Mouse (Mus musculus): ENCODE data around the gene Pfn3. TPM values are rescaled to one million over a fixed set of nuclear protein-coding genes. Genes with fewer than 3 reads are reported as not detected.

Pfn3 gene
- polyA plus RNA-seq (2015; fragmentation: Nextera tagmentation; extraction: Ambion mirVana) = 0.63 TPM in 1 of 2 replicates, not detected in the other

- Histone ChIP-seq H3K9ac (replicated peaks) (peak within 1 kb of the TSS; percentile 44), H3K4me1 (peaks cover 14% of the 10 kb centered on the region), H3K36me3 (no peaks in the 10 kb centered on the region), H3K4me2 (replicated peaks) (peak within 1 kb of the TSS; percentile 53), H3K27me3 (peaks cover 10% of the 10 kb centered on the region), H3K27ac (replicated peaks) (no peak within 1 kb of the TSS), H3K4me3 (peak within 1 kb of the TSS; percentile 39), H3K9me3 (no peaks in the 10 kb centered on the region)
- peak; percentile 70 for ATAC-seq (replicated peaks)
- WGBS = 7% methylated on average over 41 of the region's 41 CpGs
Measured at GRCm38 (mm10) chr13:55414743-55415380, at the start of gene Pfn3. TSS of gene Pfn3 (minus strand) at chr13:55415232.

DNA sequence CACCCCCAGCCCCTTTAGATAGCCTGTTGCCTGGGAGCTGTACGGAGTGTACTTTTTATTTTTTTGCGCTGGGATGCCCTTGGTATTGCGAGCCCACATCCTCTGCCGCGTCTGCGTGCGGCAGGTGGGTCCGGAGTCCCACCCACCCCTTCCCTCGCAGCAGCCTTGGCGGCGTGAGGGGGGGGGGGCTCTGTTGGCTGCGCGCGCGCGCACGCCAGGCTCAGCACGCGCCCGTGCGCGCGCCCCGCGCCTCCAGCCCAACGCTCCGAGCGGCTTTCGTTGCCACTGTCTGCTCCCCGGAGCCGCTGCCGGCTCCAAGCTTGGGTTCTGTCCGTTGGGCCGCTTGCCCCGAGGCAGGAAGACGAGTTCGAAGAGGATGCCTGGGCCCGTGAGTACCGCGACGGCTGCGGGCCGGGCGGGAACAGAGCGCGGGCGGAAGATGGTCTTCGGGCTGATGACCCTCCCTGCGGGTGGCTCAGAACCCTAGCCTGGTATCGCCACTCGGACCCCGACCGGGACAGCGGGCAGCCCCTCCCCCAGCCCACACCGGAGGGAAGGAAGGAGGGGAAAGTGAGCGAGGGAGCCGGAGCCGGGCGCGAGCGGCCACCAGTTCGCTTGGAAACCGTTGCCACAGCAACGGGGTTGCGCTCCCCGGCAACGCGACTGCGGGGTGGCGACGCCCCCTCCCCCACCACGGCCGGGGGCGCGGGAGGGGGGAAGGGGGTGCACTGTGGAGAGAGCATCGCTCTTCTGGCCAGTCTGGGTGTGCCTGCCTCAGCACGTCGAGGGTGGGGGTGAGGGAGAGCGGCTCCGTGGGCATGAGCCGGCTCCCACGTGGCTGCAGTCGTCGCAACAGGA is 49.2 kb upstream of the Pfn3 start, which contains the start of gene Prr7:
TSS of gene Prr7 (plus strand) at position 241 of the 858 bp plus-strand sequence.
- H3K27me3 ChIP-seq = no peaks in the 10 kb centered on the region
- WGBS = under 1% methylated on average over 83 of the region's 84 CpGs
- H3K9ac ChIP-seq (replicated peaks) = peak within 1 kb of the TSS; percentile 89
- peaks cover 50% of the 10 kb centered on the region for H3K4me1 ChIP-seq
- H3K36me3 ChIP-seq = peaks cover 13% of the 10 kb centered on the region
- peak within 1 kb of the TSS; percentile 97 for H3K27ac ChIP-seq (replicated peaks)
- H3K4me2 ChIP-seq (replicated peaks) = peak within 1 kb of the TSS; percentile 84
- peak; percentile 77 for ATAC-seq (replicated peaks)
- peak within 1 kb of the TSS; percentile 81 for H3K4me3 ChIP-seq
- H3K9me3 ChIP-seq = no peaks in the 10 kb centered on the region

DNA sequence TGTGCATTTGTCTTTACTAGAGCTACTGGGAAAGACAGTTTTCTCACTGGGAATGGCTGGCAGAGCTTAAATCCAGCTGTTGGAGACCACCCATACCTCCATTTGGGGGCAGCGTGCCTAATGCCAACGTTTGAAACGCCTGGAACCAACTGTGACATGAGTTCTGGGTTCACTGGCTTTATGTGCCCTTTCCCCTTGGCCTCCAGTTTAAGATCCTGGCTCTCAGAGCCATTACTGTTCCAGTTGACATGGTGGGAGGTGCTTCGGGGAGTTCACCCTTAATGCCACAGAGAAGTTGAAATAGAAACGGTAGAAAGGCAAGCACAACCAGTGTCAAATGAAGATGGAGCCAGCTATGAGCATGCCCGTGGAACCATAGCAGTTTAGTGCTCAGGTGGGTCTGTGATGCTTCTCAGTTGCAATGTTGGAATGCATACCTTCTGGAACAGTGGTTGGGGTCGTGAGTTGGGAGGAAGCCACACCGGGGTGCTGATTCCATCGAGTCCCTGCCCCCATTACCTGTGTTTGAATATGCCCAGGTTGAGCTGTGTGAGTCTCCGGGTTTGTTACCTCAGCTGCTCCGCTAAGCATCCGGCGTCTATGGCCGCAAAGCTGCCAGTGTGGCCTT is 48.5 kb upstream of the Pfn3 start:
- Histone ChIP-seq H3K27ac (replicated peaks) (peak overlapping the region; percentile 97), H3K27me3 (no peaks in the 10 kb centered on the region), H3K36me3 (peaks cover 20% of the 10 kb centered on the region), H3K9ac (replicated peaks) (peak overlapping the region; percentile 89), H3K9me3 (no peaks in the 10 kb centered on the region), H3K4me1 (peaks cover 42% of the 10 kb centered on the region), H3K4me3 (peak overlapping the region; percentile 81), H3K4me2 (replicated peaks) (peak overlapping the region; percentile 84)
- 8% methylated on average over 14 of the region's 14 CpGs for WGBS
- no peak; the same call in 1 of the 2 replicates for ATAC-seq (replicated peaks)

- Histone ChIP-seq H3K9ac (replicated peaks) (no peak overlapping the region), H3K4me1 (peaks cover 37% of the 10 kb centered on the region), H3K9me3 (no peaks in the 10 kb centered on the region), H3K27me3 (no peaks in the 10 kb centered on the region), H3K4me2 (replicated peaks) (no peak overlapping the region), H3K36me3 (peaks cover 24% of the 10 kb centered on the region), H3K27ac (replicated peaks) (peak overlapping the region; percentile 97; the same call in 1 of the 2 replicates), H3K4me3 (peak overlapping the region; percentile 81; the same call in 1 of the 2 replicates)
- WGBS = 46% methylated on average over 2 of the region's 2 CpGs
- ATAC-seq (replicated peaks) = no peak
Measured at GRCm38 (mm10) chr13:55462965-55463364, 47.9 kb upstream of the Pfn3 start.

DNA sequence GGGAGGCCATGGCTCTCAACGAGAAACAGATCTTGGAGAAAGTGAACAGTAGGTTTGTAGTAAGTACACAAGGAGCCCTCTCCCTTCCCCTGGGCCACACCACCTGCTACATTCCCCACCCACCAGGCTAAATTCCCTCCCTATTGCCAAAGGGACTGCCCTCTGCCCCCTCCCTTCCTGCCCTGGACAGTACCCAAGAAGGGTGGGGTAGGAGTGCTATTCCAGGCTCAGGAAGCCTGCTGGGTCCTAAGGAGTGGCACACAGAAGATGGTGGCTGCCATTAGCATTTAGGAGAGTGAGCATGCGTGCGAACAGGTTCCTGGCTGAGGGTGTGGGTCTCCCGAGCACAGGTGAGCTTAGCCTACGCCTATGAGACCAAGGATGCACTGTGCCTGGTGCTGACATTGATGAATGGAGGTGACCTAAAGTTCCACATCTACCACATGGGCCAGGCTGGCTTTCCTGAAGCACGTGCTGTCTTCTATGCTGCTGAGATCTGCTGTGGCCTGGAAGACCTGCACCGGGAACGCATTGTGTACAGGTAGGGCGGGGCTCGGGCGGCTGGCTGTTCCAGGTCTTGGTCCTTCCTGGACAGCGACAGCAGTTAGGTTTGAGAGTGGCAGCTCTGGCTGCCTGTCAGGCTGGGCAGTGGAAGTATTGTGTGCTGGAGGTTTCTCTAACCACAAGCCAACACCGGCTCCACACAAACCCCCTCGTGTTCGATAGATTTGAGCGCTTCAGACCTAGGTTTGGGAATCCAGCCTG is 36.9 kb upstream of the Pfn3 start:
- H3K4me3 ChIP-seq = no peak overlapping the region
- peaks cover 8% of the 10 kb centered on the region for H3K4me1 ChIP-seq
- no peaks in the 10 kb centered on the region for H3K27me3 ChIP-seq
- H3K4me2 ChIP-seq (replicated peaks) = no peak overlapping the region
- WGBS = 95% methylated on average over 16 of the region's 16 CpGs
- H3K27ac ChIP-seq (replicated peaks) = no peak overlapping the region
- H3K9ac ChIP-seq (replicated peaks) = no peak overlapping the region
- no peak for ATAC-seq (replicated peaks)
- no peaks in the 10 kb centered on the region for H3K9me3 ChIP-seq
- H3K36me3 ChIP-seq = peaks cover 55% of the 10 kb centered on the region

DNA sequence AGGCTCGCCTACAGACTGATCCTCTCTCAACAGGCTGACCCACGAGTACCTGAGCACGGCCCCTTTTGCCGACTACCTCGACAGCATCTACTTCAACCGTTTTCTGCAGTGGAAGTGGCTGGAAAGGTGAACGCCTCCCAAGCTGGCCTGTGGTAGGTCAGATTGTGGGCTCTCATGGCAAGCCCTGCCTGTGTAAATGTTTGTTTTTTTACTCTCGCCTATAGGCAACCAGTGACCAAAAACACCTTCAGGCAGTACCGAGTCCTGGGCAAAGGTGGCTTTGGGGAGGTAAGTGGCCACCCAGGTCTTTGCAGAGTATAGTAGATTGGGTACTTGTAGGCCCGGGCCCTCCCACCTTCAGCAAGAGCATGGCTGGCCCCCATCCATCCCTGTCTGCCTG is 36.3 kb upstream of the Pfn3 start:
- H3K27me3 ChIP-seq = no peaks in the 10 kb centered on the region
- WGBS = 95% methylated on average over 10 of the region's 10 CpGs
- H3K9me3 ChIP-seq = no peaks in the 10 kb centered on the region
- no peak overlapping the region for H3K4me2 ChIP-seq (replicated peaks)
- H3K4me3 ChIP-seq = no peak overlapping the region
- ATAC-seq (replicated peaks) = no peak
- H3K9ac ChIP-seq (replicated peaks) = no peak overlapping the region
- peaks cover 14% of the 10 kb centered on the region for H3K4me1 ChIP-seq
- H3K27ac ChIP-seq (replicated peaks) = no peak overlapping the region
- H3K36me3 ChIP-seq = peaks cover 54% of the 10 kb centered on the region

GRCm38 (mm10) chr13:55450511-55450980 is 35.5 kb upstream of the Pfn3 start:
- ATAC-seq (replicated peaks) = no peak
- no peaks in the 10 kb centered on the region for H3K27me3 ChIP-seq
- H3K9ac ChIP-seq (replicated peaks) = no peak overlapping the region
- WGBS = 89% methylated on average over 11 of the region's 11 CpGs
- no peak overlapping the region for H3K4me2 ChIP-seq (replicated peaks)
- no peaks in the 10 kb centered on the region for H3K9me3 ChIP-seq
- H3K36me3 ChIP-seq = peaks cover 50% of the 10 kb centered on the region
- no peak overlapping the region for H3K4me3 ChIP-seq
- peaks cover 22% of the 10 kb centered on the region for H3K4me1 ChIP-seq
- no peak overlapping the region for H3K27ac ChIP-seq (replicated peaks)

DNA sequence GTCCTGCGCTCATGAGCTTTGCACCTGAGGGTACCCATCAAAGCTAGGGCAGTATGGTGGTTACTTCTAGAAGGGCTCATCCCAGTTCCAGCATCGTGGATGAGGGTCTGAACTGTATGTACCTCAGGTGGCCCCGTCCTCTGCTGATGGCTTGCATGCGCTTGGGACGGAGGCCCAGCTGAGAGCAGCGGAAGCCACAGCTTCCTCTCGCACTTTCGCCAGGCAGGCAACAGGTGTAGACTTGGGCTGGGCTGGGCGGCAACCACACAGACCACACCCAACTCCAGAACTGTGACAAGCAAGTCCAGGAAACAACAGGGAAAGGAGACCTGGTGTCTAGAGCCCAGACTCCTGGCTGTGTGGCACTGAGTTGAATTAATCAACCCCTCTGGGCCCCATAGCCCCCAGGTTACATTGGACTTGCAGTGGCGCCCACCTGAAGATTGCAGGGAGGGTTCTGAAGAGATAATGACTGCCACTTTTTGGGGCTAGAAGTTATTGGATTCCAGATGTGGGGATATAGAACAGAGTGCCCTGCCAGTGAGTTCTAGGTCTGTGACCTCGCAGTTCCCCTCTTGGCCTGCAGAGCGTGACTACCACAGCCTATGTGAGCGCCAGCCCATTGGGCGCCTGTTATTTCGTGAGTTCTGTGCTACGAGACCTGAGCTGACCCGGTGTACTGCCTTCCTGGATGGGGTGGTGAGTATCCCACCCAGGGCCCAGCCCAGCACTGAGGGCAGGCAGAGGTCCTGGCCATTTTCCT is 34.8 kb upstream of the Pfn3 start:
- Histone ChIP-seq H3K27me3 (no peaks in the 10 kb centered on the region), H3K4me1 (peaks cover 22% of the 10 kb centered on the region), H3K4me2 (replicated peaks) (no peak overlapping the region), H3K4me3 (no peak overlapping the region), H3K36me3 (peaks cover 45% of the 10 kb centered on the region), H3K9ac (replicated peaks) (no peak overlapping the region), H3K9me3 (no peaks in the 10 kb centered on the region), H3K27ac (replicated peaks) (no peak overlapping the region)
- no peak for ATAC-seq (replicated peaks)
- WGBS = 90% methylated on average over 17 of the region's 17 CpGs

GRCm38 (mm10) chr13:55449205-55449604 is 34.2 kb upstream of the Pfn3 start:
- H3K4me3 ChIP-seq = no peak overlapping the region
- H3K27ac ChIP-seq (replicated peaks) = no peak overlapping the region
- no peak overlapping the region for H3K9ac ChIP-seq (replicated peaks)
- no peaks in the 10 kb centered on the region for H3K27me3 ChIP-seq
- H3K4me2 ChIP-seq (replicated peaks) = no peak overlapping the region
- H3K9me3 ChIP-seq = no peaks in the 10 kb centered on the region
- no peak for ATAC-seq (replicated peaks)
- peaks cover 22% of the 10 kb centered on the region for H3K4me1 ChIP-seq
- peaks cover 41% of the 10 kb centered on the region for H3K36me3 ChIP-seq
- WGBS = 91% methylated on average over 9 of the region's 9 CpGs

- ATAC-seq (replicated peaks) = no peak
- WGBS = 91% methylated on average over 5 of the region's 5 CpGs
- H3K4me2 ChIP-seq (replicated peaks) = no peak overlapping the region
- no peak overlapping the region for H3K9ac ChIP-seq (replicated peaks)
- peaks cover 32% of the 10 kb centered on the region for H3K36me3 ChIP-seq
- no peaks in the 10 kb centered on the region for H3K27me3 ChIP-seq
- no peak overlapping the region for H3K4me3 ChIP-seq
- H3K9me3 ChIP-seq = no peaks in the 10 kb centered on the region
- peaks cover 29% of the 10 kb centered on the region for H3K4me1 ChIP-seq
- H3K27ac ChIP-seq (replicated peaks) = no peak overlapping the region
Measured at GRCm38 (mm10) chr13:55448131-55448530, 33.1 kb upstream of the Pfn3 start.

DNA sequence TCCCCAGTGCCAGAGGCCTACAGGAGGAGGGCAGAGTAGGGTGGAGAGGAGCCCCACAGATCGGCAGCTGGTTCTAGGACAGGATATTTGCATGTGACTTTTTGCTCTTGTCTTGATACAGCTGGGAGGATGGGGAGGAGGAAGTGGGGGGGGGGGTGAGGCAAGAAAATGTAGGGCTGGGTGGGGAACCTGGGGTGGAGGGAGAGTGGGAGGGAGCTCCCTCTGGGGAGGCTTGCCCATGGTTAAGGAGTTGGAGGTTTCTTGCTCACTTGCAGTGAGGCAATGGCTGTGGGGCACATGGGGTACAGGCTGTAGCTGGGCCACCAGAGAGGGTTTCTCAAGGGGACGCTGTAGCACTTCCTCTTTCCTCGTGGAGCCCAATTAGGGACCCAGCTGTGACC is 32.5 kb upstream of the Pfn3 start:
- no peaks in the 10 kb centered on the region for H3K9me3 ChIP-seq
- WGBS = 76% methylated on average over 3 of the region's 3 CpGs
- H3K27ac ChIP-seq (replicated peaks) = no peak overlapping the region
- no peak for ATAC-seq (replicated peaks)
- peaks cover 29% of the 10 kb centered on the region for H3K4me1 ChIP-seq
- H3K9ac ChIP-seq (replicated peaks) = no peak overlapping the region
- H3K36me3 ChIP-seq = peaks cover 26% of the 10 kb centered on the region
- no peak overlapping the region for H3K4me2 ChIP-seq (replicated peaks)
- no peaks in the 10 kb centered on the region for H3K27me3 ChIP-seq
- H3K4me3 ChIP-seq = no peak overlapping the region

Measured in forebrain, embryonic 15.5 days (tissue).